Mouse (Mus musculus) mouse embryonic stem cell (cell line): Measurements from ENCODE around the gene Ubap1l.

Experiments used
- in situ Hi-C, 2 experiments: fragments of 300-500 bp; cut with MboI; formaldehyde crosslinking; loops; 1 replicate in 1 of 2; 3 replicates in 1 of 2; pipeline ENCODE4 v1.14.3; 2019 to 2020; ENCODE audit warnings: low sequenced_read_pairs in 2 of 2, low pct_unique_long_range_greater_than_20kb in 1 of 2, mixed read lengths in 1 of 2; ENCODE audit not compliant: unreplicated experiment in 1 of 2

Gene Ubap1l

GRCm38 (mm10) chr9:65404331-65405183, 43.7 kb downstream of the Ubap1l start:
- in situ Hi-C loops: no loop called here

- in situ Hi-C loops: no loop called here
These were observed 44.3 kb downstream of the Ubap1l start for GRCm38 (mm10) chr9:65405184-65405449.

- in situ Hi-C loops: no loop called here
These were observed 46.5 kb downstream of the Ubap1l start for GRCm38 (mm10) chr9:65407327-65407726.

GRCm38 (mm10) chr9:65407861-65408260, 47.0 kb downstream of the Ubap1l start:
- in situ Hi-C loops: no loop called here

- in situ Hi-C loops: no loop called here
These were observed 48.0 kb downstream of the Ubap1l start for GRCm38 (mm10) chr9:65408871-65409295.

- in situ Hi-C loops: loop anchor here in 1 of 2 experiments (10.0 kb wide), 1 partner anchor 176 kb away; no protein-coding TSS in a partner anchor
These were observed 49.5 kb downstream of the Ubap1l start for GRCm38 (mm10) chr9:65410378-65410777.

GRCm38 (mm10) chr9:65411326-65411725, 50.5 kb downstream of the Ubap1l start:
- in situ Hi-C loops: loop anchor here in 1 of 2 experiments (10.0 kb wide), 1 partner anchor 177 kb away; no protein-coding TSS in a partner anchor

- in situ Hi-C loops: loop anchor here in 1 of 2 experiments (10.0 kb wide), 1 partner anchor 183 kb away; no protein-coding TSS in a partner anchor
These were observed 56.9 kb downstream of the Ubap1l start for GRCm38 (mm10) chr9:65417738-65418137.

- in situ Hi-C loops: loop anchor here in 1 of 2 experiments (10.0 kb wide), 1 partner anchor 185 kb away; no protein-coding TSS in a partner anchor
These were observed 58.8 kb downstream of the Ubap1l start for GRCm38 (mm10) chr9:65419633-65420032.

- in situ Hi-C loops: no loop called here
These were observed 62.1 kb downstream of the Ubap1l start, which contains the start of gene Slc51b for GRCm38 (mm10) chr9:65422760-65423501. Slc51b (minus strand) TSS chr9:65422955.

GRCm38 (mm10) chr9:65424393-65424792, 63.6 kb downstream of the Ubap1l start:
- in situ Hi-C loops: no loop called here

- in situ Hi-C loops: no loop called here
These were observed 66.7 kb downstream of the Ubap1l start for GRCm38 (mm10) chr9:65427511-65427910.

- in situ Hi-C loops: no loop called here
These were observed 67.2 kb downstream of the Ubap1l start for GRCm38 (mm10) chr9:65428003-65428402.
